ENCODE assay signal across 18 mouse cellular contexts in genomic region chr7:75372892-75373444, GRCm38 (mm10).
DNase-seq lines count a peak whose midpoint lies in the region; TF ChIP-seq lines count a peak whose summit lies in the region.
"Had no signal": no experiment of that assay in that cellular context is flagged by ENCODE, and none has a peak within 500 bp of the region (broad histone marks: within the 10 kb centered on the region; RNA-seq: fewer than 3 reads in every experiment).

No protein-coding gene starts in this region.

- no peaks in the 10 kb centered on the region for H3K27me3 ChIP-seq in splenic B cell, adult 2 months (ENCODE audit: control insufficient read depth, insufficient read depth, low read length, poor library complexity, severe bottlenecking)
- H3K27me3 ChIP-seq: hindbrain, embryonic 15.5 days; limb, embryonic 15.5 days; midbrain, embryonic 15.5 days had no signal

- TF ChIP-seq POLR2A in embryonic fibroblast, embryonic 13.5 days (IDR thresholded peaks at IDR 0.05; ENCODE audit: low read depth, low read length): no peak

- H3K36me3 ChIP-seq in splenic B cell, adult 2 months (ENCODE audit: control insufficient read depth, insufficient read depth, low read length, poor library complexity, severe bottlenecking): no peaks in the 10 kb centered on the region
- H3K36me3 ChIP-seq: embryonic facial prominence, embryonic 10.5 days; hindbrain, embryonic 15.5 days; limb, embryonic 15.5 days; midbrain, embryonic 15.5 days had no signal

- no peak for TF ChIP-seq CTCF in layer of hippocampus, adult 2 months (conservative IDR thresholded peaks at IDR 0.05)
- TF ChIP-seq CTCF in embryonic fibroblast, embryonic 13.5 days (IDR thresholded peaks at IDR 0.05; ENCODE audit: borderline replicate concordance, insufficient read depth, low read length): no peak

- peak in 1 of 2 experiments; percentile 56 for DNase-seq in layer of hippocampus, adult 2 months (ENCODE audit: low spot score in 2 of 2)
- no peak for DNase-seq in layer of hippocampus, postnatal 10 days (ENCODE audit: low spot score in 2 of 2)
- peak; percentile 35 for DNase-seq in thymus, postnatal 0 days (ENCODE audit: low spot score)
- no peak for DNase-seq in thymus, adult 18-20 months
- DNase-seq in splenic B cell, adult 2 months (ENCODE audit: low read depth, low spot score): peak; percentile 12
- DNase-seq in cerebellum, adult 11 months: no peak
- no peak for DNase-seq in left cerebral cortex, postnatal 4 days
- DNase-seq: adrenal gland, postnatal 36 days; cerebellum, postnatal 25 days; kidney, adult 8-10 months; kidney, postnatal 4 days; right cerebral cortex, postnatal 14 days had no signal

- H3K4me1 ChIP-seq in embryonic fibroblast, embryonic 13.5 days (ENCODE audit: control insufficient read depth, insufficient read depth, low read length): peaks cover 9% of the 10 kb centered on the region
- H3K4me1 ChIP-seq: midbrain, embryonic 15.5 days had no signal

- intact Hi-C loops in left cerebral cortex, postnatal 4 days (cut with DNase I): loop anchor here (5.0 kb wide), 1 partner anchor 184 kb away; no protein-coding TSS in a partner anchor

- H3K4me3 ChIP-seq in layer of hippocampus, adult 2 months: no peak overlapping the region
- no peak overlapping the region for H3K4me3 ChIP-seq in embryonic fibroblast, embryonic 13.5 days (ENCODE audit: insufficient read depth, low read length)
- H3K4me3 ChIP-seq: embryonic facial prominence, embryonic 10.5 days; heart, adult 2 months; hindbrain, embryonic 15.5 days; limb, embryonic 15.5 days; midbrain, embryonic 15.5 days had no signal

- H3K27ac ChIP-seq in layer of hippocampus, adult 2 months: peak overlapping the region; percentile 54; the same call in 1 of the 2 replicates
- peak overlapping the region; percentile 72; the same call in 1 of the 2 replicates for H3K27ac ChIP-seq in embryonic fibroblast, embryonic 13.5 days (ENCODE audit: insufficient read depth, low read length)
- H3K27ac ChIP-seq: embryonic facial prominence, embryonic 10.5 days; heart, adult 2 months; hindbrain, embryonic 15.5 days; limb, embryonic 15.5 days; midbrain, embryonic 15.5 days had no signal

Comparison
In these comparisons a context has a peak if more than half of its experiments do, and no peak if none do; other contexts are left out.
1. DNase-seq: peak in thymus, postnatal 0 days (single experiment) and splenic B cell, adult 2 months (single experiment); none in layer of hippocampus, postnatal 10 days (0 of 2), thymus, adult 18-20 months (0 of 2), cerebellum, adult 11 months (single experiment) and left cerebral cortex, postnatal 4 days (single experiment).